Mouse (Mus musculus): ENCODE measurements around the gene Stard10.

DNA sequence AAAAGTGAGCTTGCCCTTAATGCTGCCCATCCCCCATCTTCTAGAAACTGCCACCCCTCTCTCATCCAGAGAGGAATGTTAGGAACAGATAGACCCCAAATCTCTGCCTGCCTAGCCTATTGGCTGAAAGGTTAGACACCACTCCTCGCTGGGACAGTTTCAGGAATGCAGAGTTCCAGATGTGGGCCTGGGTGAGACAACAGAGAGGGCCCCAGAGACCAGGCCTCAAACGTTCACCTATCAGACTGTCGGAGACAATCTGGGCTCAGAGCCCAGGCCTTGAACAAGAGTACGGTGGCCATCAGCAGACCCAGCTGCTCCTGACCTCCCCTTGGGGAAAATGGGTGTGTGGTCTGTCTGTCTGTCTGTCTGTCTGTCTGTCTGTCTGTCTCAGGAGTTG, 76.1 kb downstream of the Stard10 start:
- no peak for TF ChIP-seq CTCF (IDR thresholded peaks at IDR 0.05; ENCODE audit: low read depth)
- TF ChIP-seq EP300 (IDR thresholded peaks at IDR 0.05; ENCODE audit: low read depth), result no peak
